Mouse (Mus musculus) stomach, postnatal 0 days (tissue): ENCODE results near the gene Rgl3. TPM values are rescaled to one million over a fixed set of nuclear protein-coding genes. Genes with fewer than 3 reads are reported as not detected.

Source experiments
- ATAC-seq: fragments of 200-750 bp; cut with Nextera tagmentation; 2 replicates; pipeline ENCODE4 v1.8.0; 2017; ENCODE audit not compliant: low FRiP score, low TSS enrichment
- DNase-seq: peaks from one replicate; pipeline ENCODE4 v3.0.0-alpha.2; 2016; ENCODE audit warnings: low spot score
- H3K27ac ChIP-seq: fragments of 300-500 bp; sonication (generic); replicated peaks from 2 replicates; pipeline ENCODE4 v1.5.1; 2014; ENCODE audit warnings: mild to moderate bottlenecking, control low read depth
- H3K27me3 ChIP-seq: fragments of 300-500 bp; sonication (generic); 2 replicates; pipeline ENCODE4 v1.6.1; 2014; ENCODE audit warnings: low read length; ENCODE audit not compliant: control insufficient read depth, insufficient read depth
- H3K36me3 ChIP-seq: fragments of 300-500 bp; sonication (generic); 2 replicates; pipeline ENCODE4 v1.6.1; 2014; ENCODE audit warnings: low read length, mixed read lengths; ENCODE audit not compliant: control insufficient read depth, insufficient read depth
- H3K4me1 ChIP-seq: fragments of 300-500 bp; sonication (generic); replicated peaks from 2 replicates; pipeline ENCODE4 v1.6.1; 2014; ENCODE audit warnings: antibody characterized with exemption; ENCODE audit not compliant: control insufficient read depth, insufficient read depth
- H3K4me2 ChIP-seq: fragments of 300-500 bp; sonication (generic); replicated peaks from 2 replicates; pipeline ENCODE4 v1.6.1; 2014; ENCODE audit warnings: low read depth, mild to moderate bottlenecking, control low read depth, moderate library complexity
- H3K4me3 ChIP-seq: fragments of 300-500 bp; sonication (generic); 2 replicates; pipeline ENCODE4 v1.5.1; 2014; ENCODE audit warnings: low read depth, low read length, control low read depth
- H3K9ac ChIP-seq: fragments of 300-500 bp; sonication (generic); 2 replicates; pipeline ENCODE4 v1.6.1; 2014; ENCODE audit warnings: mild to moderate bottlenecking, low read length, control low read depth, mixed read lengths
- H3K9me3 ChIP-seq: fragments of 300-500 bp; sonication (generic); 2 replicates; pipeline ENCODE4 v1.6.1; 2016; ENCODE audit warnings: low read length; ENCODE audit not compliant: control insufficient read depth
- CTCF ChIP-seq: IDR thresholded peaks from 2 replicates; pipeline ENCODE4 v1.5.1; 2016; ENCODE audit warnings: antibody characterized with exemption, low read depth, mild to moderate bottlenecking, moderate library complexity
- EP300 ChIP-seq: optimal IDR thresholded peaks from 2 replicates; pipeline ENCODE3; 2016; ENCODE audit warnings: antibody characterized with exemption
- WGBS: fragments of 180-500 bp; shearing (Covaris S2); extraction: QIAGEN DNeasy Blood & Tissue Kit; methylation state at CpG from one replicate; pipeline ENCODE4 v1.1.7; 2014; 5-methylcytosine and 5-hydroxymethylcytosine counted together
- polyA plus RNA-seq: library from polyadenylated mRNA; unstranded; fragments of >200 nt; fragmentation: Nextera tagmentation; extraction: Ambion mirVana; gene quantifications from 2 replicates; pipeline ENCODE4 v1.2.1, GENCODE M21; 2015

The Rgl3 gene
- polyA plus RNA-seq, result 2.7 and 2.9 TPM in 2 replicates

- Histone ChIP-seq H3K27me3 (no peaks in the 10 kb centered on the region; the same call in 1 of the 2 replicates), H3K36me3 (no peaks in the 10 kb centered on the region), H3K4me3 (peak within 1 kb of the TSS; percentile 52), H3K9me3 (no peaks in the 10 kb centered on the region), H3K4me1 (0 out of 2 replicates have a peak, but pooled peaks cover 2% of the 10 kb centered on the region), H3K9ac (peak within 1 kb of the TSS; percentile 31), H3K27ac (no peak within 1 kb of the TSS), H3K4me2 (peak within 1 kb of the TSS; percentile 56)
- WGBS, result 3% methylated on average over 42 of the region's 42 CpGs
- TF ChIP-seq EP300 (no peak), CTCF (no peak)
- DNase-seq (peak; percentile 67), ATAC-seq (peak; percentile 28; the same call in 1 of the 2 replicates)
These were observed at the start of gene Rgl3 for GRCm38 (mm10) chr9:21989230-21990110. Gene Rgl3, minus strand, starts transcription at chr9:21989446.

GRCm38 (mm10) chr9:22037826-22038225, 48.6 kb upstream of the Rgl3 start:
- no peaks in the 10 kb centered on the region for H3K9me3 ChIP-seq
- no peak overlapping the region for H3K4me3 ChIP-seq
- H3K36me3 ChIP-seq, result no peaks in the 10 kb centered on the region
- H3K4me2 ChIP-seq, result no peak overlapping the region
- no peak overlapping the region for H3K9ac ChIP-seq
- no peak overlapping the region for H3K27ac ChIP-seq
- TF ChIP-seq EP300 (no peak), CTCF (no peak)
- no peak for ATAC-seq
- WGBS, result 68% methylated on average over 10 of the region's 10 CpGs
- no peaks in the 10 kb centered on the region for H3K4me1 ChIP-seq
- no peaks in the 10 kb centered on the region for H3K27me3 ChIP-seq
- DNase-seq, result no peak

GRCm38 (mm10) chr9:22035300-22036044, 46.2 kb upstream of the Rgl3 start:
- ATAC-seq (no peak), DNase-seq (no peak)
- no peak overlapping the region for H3K4me2 ChIP-seq
- no peaks in the 10 kb centered on the region for H3K9me3 ChIP-seq
- H3K27ac ChIP-seq, result no peak overlapping the region
- no peak overlapping the region for H3K9ac ChIP-seq
- no peaks in the 10 kb centered on the region for H3K36me3 ChIP-seq
- no peak overlapping the region for H3K4me3 ChIP-seq
- 47% methylated on average over 6 of the region's 6 CpGs for WGBS
- H3K27me3 ChIP-seq, result no peaks in the 10 kb centered on the region
- TF ChIP-seq CTCF, result no peak
- TF ChIP-seq EP300, result no peak
- H3K4me1 ChIP-seq, result no peaks in the 10 kb centered on the region

- Histone ChIP-seq H3K4me3 (no peak overlapping the region), H3K4me1 (no peaks in the 10 kb centered on the region), H3K9me3 (no peaks in the 10 kb centered on the region), H3K27me3 (no peaks in the 10 kb centered on the region), H3K9ac (no peak overlapping the region), H3K36me3 (no peaks in the 10 kb centered on the region), H3K4me2 (no peak overlapping the region), H3K27ac (no peak overlapping the region)
- WGBS, result 90% methylated on average over 9 of the region's 9 CpGs
- no peak for TF ChIP-seq CTCF
- TF ChIP-seq EP300, result no peak
- DNase-seq, result no peak
- ATAC-seq, result no peak
These were observed 41.1 kb upstream of the Rgl3 start for GRCm38 (mm10) chr9:22030386-22030785.

GRCm38 (mm10) chr9:22028467-22028866, 39.2 kb upstream of the Rgl3 start:
- Histone ChIP-seq H3K4me2 (no peak overlapping the region), H3K9ac (no peak overlapping the region), H3K4me3 (no peak overlapping the region), H3K27ac (no peak overlapping the region), H3K36me3 (no peaks in the 10 kb centered on the region), H3K27me3 (no peaks in the 10 kb centered on the region), H3K9me3 (no peaks in the 10 kb centered on the region), H3K4me1 (no peaks in the 10 kb centered on the region)
- ATAC-seq (no peak), DNase-seq (no peak)
- TF ChIP-seq EP300, result no peak
- no peak for TF ChIP-seq CTCF
- 26% methylated on average over 7 of the region's 7 CpGs for WGBS

GRCm38 (mm10) chr9:22024592-22024991, 35.3 kb upstream of the Rgl3 start:
- H3K9ac ChIP-seq, result no peak overlapping the region
- WGBS, result 45% methylated on average over 8 of the region's 8 CpGs
- no peak overlapping the region for H3K27ac ChIP-seq
- no peak overlapping the region for H3K4me3 ChIP-seq
- H3K9me3 ChIP-seq, result no peaks in the 10 kb centered on the region
- TF ChIP-seq EP300 (no peak), CTCF (no peak)
- H3K4me1 ChIP-seq, result no peaks in the 10 kb centered on the region
- H3K36me3 ChIP-seq, result no peaks in the 10 kb centered on the region
- H3K4me2 ChIP-seq, result no peak overlapping the region
- no peaks in the 10 kb centered on the region for H3K27me3 ChIP-seq
- no peak for ATAC-seq
- no peak for DNase-seq
